Mouse (Mus musculus): ENCODE results near the gene Cabin1.

DNA sequence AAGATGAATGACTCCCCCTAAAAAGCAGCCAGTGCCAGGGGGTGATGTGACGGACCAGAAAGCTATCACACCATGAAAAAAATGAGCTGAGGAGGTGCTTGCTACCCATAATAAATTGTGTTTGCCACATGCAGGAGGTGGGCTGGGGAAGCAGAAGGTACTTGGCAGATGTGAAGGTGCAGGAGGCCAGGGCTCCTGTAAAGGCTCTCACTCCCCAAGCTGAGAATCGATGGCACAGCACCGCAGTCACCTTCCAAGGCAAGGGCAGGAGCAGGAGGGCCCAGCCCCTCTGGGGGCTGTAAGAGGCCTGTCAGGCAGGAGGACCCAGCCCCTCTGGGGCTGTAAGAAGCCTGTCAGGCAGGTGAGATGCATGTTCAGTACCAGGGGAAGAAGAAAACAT, 102.3 kb downstream of the Cabin1 start:
- TF ChIP-seq TAL1 (IDR thresholded peaks at IDR 0.05; ENCODE audit: low read length): no peak
- TF ChIP-seq GATA1 (IDR thresholded peaks at IDR 0.05; ENCODE audit: low read length): no peak

Data from erythroblast, embryonic 14.5 days (primary cell).